Mouse (Mus musculus) liver, postnatal 0 days (tissue): Measurements from ENCODE around the gene Asf1b. TPM values are rescaled to one million over a fixed set of nuclear protein-coding genes. Genes with fewer than 3 reads are reported as not detected.

Source experiments
- ATAC-seq: fragments of 200-750 bp; cut with Nextera tagmentation; 2 replicates; pipeline ENCODE4 v1.8.0; 2017; ENCODE audit warnings: mild to moderate bottlenecking, moderate library complexity
- DNase-seq: peaks from one replicate; pipeline ENCODE4 v3.0.0-alpha.2; 2016
- H3K27ac ChIP-seq: fragments of 300-500 bp; sonication (generic); 2 replicates; pipeline ENCODE4 v1.5.1; 2014; ENCODE audit warnings: antibody characterized with exemption, moderate library complexity, mild to moderate bottlenecking, low read depth
- H3K27me3 ChIP-seq: fragments of 300-500 bp; sonication (generic); 2 replicates; pipeline ENCODE4 v1.6.1; 2014; ENCODE audit warnings: low read length, control low read depth, mixed read lengths; ENCODE audit not compliant: insufficient read depth
- H3K36me3 ChIP-seq: fragments of 300-500 bp; sonication (generic); replicated peaks from 2 replicates; pipeline ENCODE4 v1.6.1; 2014; ENCODE audit warnings: mild to moderate bottlenecking, control low read depth, low read length, moderate library complexity, mixed read lengths; ENCODE audit not compliant: insufficient read depth
- H3K4me1 ChIP-seq: fragments of 300-500 bp; sonication (generic); 2 replicates; pipeline ENCODE4 v1.6.1; 2014; ENCODE audit warnings: antibody characterized with exemption, mild to moderate bottlenecking, control low read depth; ENCODE audit not compliant: insufficient read depth
- H3K4me2 ChIP-seq: fragments of 300-500 bp; sonication (generic); 2 replicates; pipeline ENCODE4 v1.6.1; 2014; ENCODE audit warnings: low read depth, mild to moderate bottlenecking, low read length, moderate library complexity, mixed read lengths
- H3K4me3 ChIP-seq: fragments of 300-500 bp; sonication (generic); 2 replicates; pipeline ENCODE4 v1.5.1; 2014; ENCODE audit warnings: low read depth, low read length
- H3K9ac ChIP-seq: fragments of 300-500 bp; sonication (generic); replicated peaks from 2 replicates; pipeline ENCODE4 v1.6.1; 2014; ENCODE audit warnings: mild to moderate bottlenecking, moderate library complexity
- H3K9me3 ChIP-seq: fragments of 300-500 bp; sonication (generic); 2 replicates; pipeline ENCODE4 v1.6.1; 2016; ENCODE audit warnings: mild to moderate bottlenecking, control low read depth, low read length, mixed read lengths
- CTCF ChIP-seq: sonication (generic); IDR thresholded peaks from 2 replicates; pipeline ENCODE4 v1.5.1; 2016; ENCODE audit warnings: antibody characterized with exemption, low read depth
- EP300 ChIP-seq: IDR thresholded peaks from 2 replicates; pipeline ENCODE4 v1.6.1; 2016; ENCODE audit warnings: antibody characterized with exemption, low read depth, mild to moderate bottlenecking
- WGBS: fragments of 180-500 bp; shearing (Covaris S2); extraction: QIAGEN DNeasy Blood & Tissue Kit; methylation state at CpG from one replicate; pipeline ENCODE4 v1.1.7; 2014; ENCODE audit not compliant: insufficient replicate concordance; 5-methylcytosine and 5-hydroxymethylcytosine counted together
- polyA plus RNA-seq: library from polyadenylated mRNA; unstranded; fragments of >200 nt; fragmentation: Nextera tagmentation; extraction: Ambion mirVana; gene quantifications from 2 replicates; pipeline ENCODE4 v1.2.1, GENCODE M21; 2015

Asf1b gene
- 50.6 and 55.4 TPM in 2 replicates for polyA plus RNA-seq

DNA sequence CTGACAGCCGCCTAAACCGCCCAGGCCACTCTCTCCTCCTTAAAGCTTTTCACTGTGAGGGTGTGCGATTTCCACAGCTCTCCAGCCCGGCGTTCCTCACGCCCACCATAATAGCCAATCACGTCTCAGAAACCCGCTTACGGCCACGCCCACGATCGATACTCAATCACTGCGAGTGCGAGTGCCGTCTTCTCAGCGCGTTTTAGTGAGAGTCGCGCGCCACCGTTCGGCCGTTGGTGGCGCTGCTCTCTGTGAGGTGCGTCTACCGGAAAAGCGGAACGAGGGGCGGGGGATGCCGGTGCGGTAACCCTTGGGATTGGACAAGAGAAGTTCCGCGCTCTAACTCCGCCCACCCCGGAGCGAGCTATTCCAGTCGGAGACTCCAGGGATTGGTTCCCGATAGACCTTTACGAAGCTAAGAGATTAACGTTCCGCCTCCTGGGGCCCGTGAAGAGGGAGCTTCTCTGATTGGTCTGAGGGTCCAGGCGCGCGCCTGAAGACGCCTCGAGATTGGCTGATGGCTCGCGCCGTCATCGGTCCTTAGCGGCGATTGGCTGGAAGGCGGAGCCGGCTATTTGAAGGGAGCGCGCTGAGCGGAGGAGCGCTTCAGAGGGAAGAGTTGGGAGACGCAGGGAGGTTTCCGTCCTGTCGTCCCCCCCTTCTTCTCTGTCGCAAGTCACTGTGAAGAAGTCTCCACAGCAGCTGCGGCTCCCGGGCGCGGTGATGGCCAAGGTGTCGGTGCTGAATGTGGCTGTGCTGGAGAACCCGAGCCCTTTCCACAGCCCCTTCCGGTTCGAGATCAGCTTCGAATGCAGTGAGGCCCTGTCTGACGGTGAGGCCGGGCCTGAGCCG, at the start of gene Asf1b, which contains the start of gene Gm10644:
Gene Asf1b, plus strand, starts transcription at position 402 of the 852 bp plus-strand sequence.
Gene Gm10644, minus strand, starts transcription at position 100 of the 852 bp plus-strand sequence.
- under 1% methylated on average over 75 of the region's 75 CpGs for WGBS
- Histone ChIP-seq H3K9me3 (no peaks in the 10 kb centered on the region), H3K36me3 (0 out of 2 replicates have a peak, but pooled peaks cover 5% of the 10 kb centered on the region), H3K27me3 (no peaks in the 10 kb centered on the region), H3K4me1 (peaks cover 18% of the 10 kb centered on the region), H3K4me2 (peak within 1 kb of the TSS; percentile 98), H3K27ac (peak within 1 kb of the TSS; percentile 84), H3K4me3 (peak within 1 kb of the TSS; percentile 88), H3K9ac (peak within 1 kb of the TSS; percentile 79)
- DNase-seq (peak; percentile 99), ATAC-seq (peak; percentile 97)
- peak; percentile 96 for TF ChIP-seq CTCF
- TF ChIP-seq EP300 = peak; percentile 59; the same call in 1 of the 2 replicates

DNA sequence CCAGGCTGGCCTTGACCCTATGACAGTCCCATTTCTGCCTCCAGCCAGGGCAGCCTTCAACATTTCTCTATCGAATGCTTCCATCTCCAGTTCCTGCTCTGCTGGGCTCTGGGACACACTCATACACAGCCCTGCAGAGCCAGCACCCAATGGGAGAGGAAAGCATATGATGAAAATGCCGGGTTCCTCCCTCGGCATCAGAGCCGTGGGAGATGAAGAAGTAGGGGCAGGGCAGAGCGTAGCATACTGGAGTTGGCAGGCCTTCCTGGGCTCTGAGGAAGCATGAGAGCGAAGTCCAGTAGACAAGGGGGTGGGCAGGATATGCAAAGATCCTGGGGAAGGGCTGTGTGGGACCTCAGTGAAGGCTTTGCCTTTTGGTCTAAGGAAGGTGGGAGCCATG, 46.7 kb upstream of the Asf1b start:
- ATAC-seq = no peak
- TF ChIP-seq CTCF (no peak), EP300 (no peak)
- Histone ChIP-seq H3K4me1 (peaks cover 3% of the 10 kb centered on the region; the same call in 1 of the 2 replicates), H3K27me3 (no peaks in the 10 kb centered on the region), H3K9ac (no peak overlapping the region), H3K27ac (no peak overlapping the region), H3K9me3 (no peaks in the 10 kb centered on the region), H3K36me3 (no peaks in the 10 kb centered on the region), H3K4me2 (no peak overlapping the region), H3K4me3 (no peak overlapping the region)
- no peak for DNase-seq
- WGBS = 56% methylated on average over 6 of the region's 6 CpGs

DNA sequence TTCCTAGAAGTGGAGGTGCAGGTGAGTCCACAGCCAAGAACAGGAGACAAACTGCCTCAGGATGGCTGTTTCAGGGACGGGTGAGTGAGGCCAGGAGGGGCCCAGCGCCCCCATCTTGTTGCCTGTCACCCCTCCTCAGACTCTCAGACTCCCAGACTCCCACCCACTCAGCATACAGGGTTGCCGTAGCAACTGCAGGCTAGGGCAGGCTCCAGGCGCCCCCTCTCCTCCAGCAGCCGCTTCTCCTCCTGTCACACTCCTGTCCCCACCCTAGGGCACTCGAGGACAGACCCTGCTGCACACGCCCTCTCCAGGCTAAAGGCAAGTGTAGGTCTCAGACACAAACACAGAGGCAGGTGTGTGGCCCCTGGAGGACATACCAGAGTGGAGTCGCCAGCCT, 46.0 kb upstream of the Asf1b start:
- H3K9me3 ChIP-seq = no peaks in the 10 kb centered on the region
- DNase-seq (no peak), ATAC-seq (no peak)
- no peaks in the 10 kb centered on the region for H3K36me3 ChIP-seq
- H3K9ac ChIP-seq = no peak overlapping the region
- TF ChIP-seq CTCF (no peak), EP300 (no peak)
- no peak overlapping the region for H3K27ac ChIP-seq
- H3K27me3 ChIP-seq = no peaks in the 10 kb centered on the region
- 66% methylated on average over 7 of the region's 8 CpGs for WGBS
- peaks cover 3% of the 10 kb centered on the region; the same call in 1 of the 2 replicates for H3K4me1 ChIP-seq
- H3K4me3 ChIP-seq = no peak overlapping the region
- no peak overlapping the region for H3K4me2 ChIP-seq

DNA sequence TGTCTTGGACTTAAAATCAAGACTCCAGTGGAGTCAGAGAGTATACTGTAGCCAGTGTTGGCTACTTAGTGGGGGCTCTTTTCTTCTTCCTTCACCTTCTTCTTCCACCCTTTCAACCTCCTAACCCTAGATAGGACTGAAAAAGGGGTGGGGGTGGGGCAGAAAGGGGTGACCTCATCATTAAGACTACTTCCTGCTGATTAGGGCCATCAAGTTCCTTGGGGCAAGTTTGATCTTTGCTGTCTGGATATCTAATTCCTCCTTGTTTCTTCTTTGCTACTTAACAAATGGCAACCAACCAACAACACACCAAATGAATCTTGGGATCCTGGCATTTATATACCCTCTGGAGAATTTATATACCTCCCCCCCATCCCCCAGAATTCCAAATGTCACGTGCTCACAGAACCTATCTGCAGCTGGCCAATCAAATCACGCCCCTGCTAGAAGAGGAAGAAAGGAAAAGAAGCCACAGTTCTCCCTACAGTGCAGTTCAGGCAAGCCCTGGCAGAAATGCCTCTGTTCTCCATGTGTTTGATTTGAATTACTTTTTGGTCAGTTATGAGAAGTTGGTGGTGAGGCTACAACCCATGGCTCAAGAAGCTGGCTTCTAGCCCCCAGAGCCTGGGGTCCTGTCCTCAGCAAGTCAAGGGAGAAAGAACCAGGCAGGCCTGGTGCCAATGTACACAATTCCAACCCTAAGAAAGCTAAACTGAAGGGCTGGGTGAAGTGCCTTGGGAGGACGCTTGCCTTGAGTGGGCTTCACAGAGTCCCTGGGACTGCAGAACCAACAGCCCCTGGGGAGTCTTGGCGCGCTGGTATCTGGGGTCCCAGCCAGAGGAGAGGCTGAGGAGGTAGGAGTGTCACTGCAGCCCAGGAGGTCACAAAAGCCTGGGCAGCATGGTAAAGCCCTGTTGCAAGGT, 43.2 kb upstream of the Asf1b start:
- Histone ChIP-seq H3K4me2 (no peak overlapping the region), H3K9me3 (no peaks in the 10 kb centered on the region), H3K36me3 (no peaks in the 10 kb centered on the region), H3K9ac (no peak overlapping the region), H3K27ac (no peak overlapping the region), H3K27me3 (no peaks in the 10 kb centered on the region), H3K4me1 (peaks cover 6% of the 10 kb centered on the region; the same call in 1 of the 2 replicates), H3K4me3 (no peak overlapping the region)
- WGBS = 68% methylated on average over 5 of the region's 5 CpGs
- no peak for DNase-seq
- TF ChIP-seq EP300 = no peak
- no peak for TF ChIP-seq CTCF
- no peak for ATAC-seq

DNA sequence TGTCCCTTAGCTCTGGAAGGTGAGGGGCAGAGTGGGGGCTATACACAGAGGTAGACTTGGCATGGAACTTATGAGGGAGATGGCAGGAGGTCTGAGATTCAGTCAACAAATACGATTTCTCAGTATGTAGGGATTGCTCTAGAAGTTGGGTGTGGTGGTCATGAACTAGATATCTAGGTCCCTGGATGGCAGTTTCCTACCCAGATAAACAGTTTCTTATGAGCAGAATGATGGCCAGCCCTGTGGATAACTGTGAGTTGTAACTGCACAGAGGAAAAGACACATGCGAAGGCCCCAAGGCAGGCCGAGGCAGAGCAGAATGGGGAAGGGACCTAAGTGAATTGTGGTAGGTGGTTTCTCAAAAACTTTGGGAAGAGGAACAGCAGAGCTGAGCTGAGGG, 41.1 kb upstream of the Asf1b start:
- ATAC-seq (no peak), DNase-seq (no peak)
- Histone ChIP-seq H3K4me3 (no peak overlapping the region), H3K27me3 (no peaks in the 10 kb centered on the region), H3K4me2 (no peak overlapping the region), H3K27ac (no peak overlapping the region), H3K4me1 (peaks cover 6% of the 10 kb centered on the region; the same call in 1 of the 2 replicates), H3K9me3 (no peaks in the 10 kb centered on the region), H3K36me3 (no peaks in the 10 kb centered on the region), H3K9ac (no peak overlapping the region)
- whole genome bisulfite sequencing = 51% methylated on average over 3 of the region's 3 CpGs
- no peak for TF ChIP-seq CTCF

DNA sequence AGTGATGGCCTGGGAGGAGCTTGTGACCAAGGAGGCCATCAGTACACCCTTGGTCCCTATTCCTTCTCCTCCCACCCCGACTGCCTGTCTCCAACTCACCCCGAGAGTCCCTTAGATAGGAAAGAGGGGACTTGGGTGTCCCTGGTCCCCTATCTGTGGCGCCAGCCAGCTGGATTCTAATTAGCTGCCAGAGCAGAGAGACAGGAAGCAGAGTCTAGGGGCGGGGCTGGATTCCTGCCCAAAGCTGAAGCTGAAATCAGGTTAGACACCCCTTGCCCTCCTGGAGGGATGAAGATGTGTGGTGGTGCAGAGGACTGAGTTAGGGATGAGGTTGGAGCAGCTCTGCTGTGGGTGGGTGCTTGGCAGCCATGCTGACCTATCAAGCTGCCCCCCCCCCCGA, 40.4 kb upstream of the Asf1b start:
- Histone ChIP-seq H3K27ac (no peak overlapping the region), H3K4me1 (peaks cover 6% of the 10 kb centered on the region; the same call in 1 of the 2 replicates), H3K4me2 (no peak overlapping the region), H3K4me3 (no peak overlapping the region), H3K9ac (no peak overlapping the region), H3K36me3 (no peaks in the 10 kb centered on the region), H3K9me3 (no peaks in the 10 kb centered on the region), H3K27me3 (no peaks in the 10 kb centered on the region)
- TF ChIP-seq CTCF (no peak), EP300 (no peak)
- 34% methylated on average over 5 of the region's 5 CpGs for WGBS
- no peak for DNase-seq
- no peak for ATAC-seq
